Mouse (Mus musculus) spleen, adult 2 months (tissue): Measurements from ENCODE around the gene Ezh1.

Source experiments
- CTCF ChIP-seq: fragments of 200-500 bp; IDR thresholded peaks from 2 replicates; pipeline ENCODE4 v1.5.1; 2011; ENCODE audit warnings: mild to moderate bottlenecking, inconsistent platforms; ENCODE audit not compliant: insufficient read depth, insufficient read length, insufficient replicate concordance; ENCODE audit errors: extremely low read depth
- POLR2A ChIP-seq: fragments of 200-500 bp; IDR thresholded peaks from 2 replicates; pipeline ENCODE4 v1.6.1; 2011; ENCODE audit warnings: low read depth, low read length, inconsistent platforms

DNA sequence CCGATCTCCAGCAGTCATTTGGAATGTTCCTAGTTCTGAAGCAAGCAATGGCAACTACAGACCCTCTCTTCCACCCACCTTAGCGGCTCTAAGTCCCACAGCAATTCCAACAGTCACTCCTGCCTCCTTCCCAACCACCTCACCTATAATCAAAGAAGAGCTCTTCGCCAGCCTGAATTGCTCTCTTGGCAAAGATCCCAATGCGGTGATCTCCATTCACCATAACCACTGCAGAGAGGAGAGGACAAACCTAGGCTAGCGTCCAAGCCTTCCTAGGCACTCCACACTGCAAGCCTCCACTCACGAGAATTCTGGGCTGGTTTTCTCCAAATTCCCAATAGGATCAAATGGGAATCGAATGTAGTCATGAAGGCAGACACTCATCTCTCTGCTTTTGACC is 33.2 kb downstream of the Ezh1 start:
- TF ChIP-seq POLR2A (no peak), CTCF (no peak)
